Mouse (Mus musculus) adrenal gland, adult 2 months (tissue): ENCODE results near the gene Spred3. TPM values are rescaled to one million over a fixed set of nuclear protein-coding genes. Genes with fewer than 3 reads are reported as not detected.

Source experiments
- DNase-seq: peaks from one replicate; pipeline ENCODE4 v3.0.0; 2021
- polyA plus RNA-seq: library from polyadenylated mRNA; depleted of rRNA; stranded (reverse); fragments of >200 nt; gene quantifications from 2 replicates; pipeline ENCODE4 v1.2.3, GENCODE M21; 2012; rRNA removed
- total RNA-seq, 2 experiments: library from RNA; stranded (reverse); gene quantifications; 2 replicates each; pipeline ENCODE4 v1.2.3; 2021

Spred3 gene
- total and polyA plus RNA-seq, 3 experiments: 5.2 to 14.4 (median 7.4) TPM

GRCm38 (mm10) chr7:29128725-29129124 lies 41.5 kb downstream of the Spred3 start:
- DNase-seq: no peak

GRCm38 (mm10) chr7:29126173-29126915 lies 43.9 kb downstream of the Spred3 start:
- DNase-seq: peak; percentile 71

GRCm38 (mm10) chr7:29124970-29125369 lies 45.2 kb downstream of the Spred3 start, which contains the start of gene Ryr1:
TSS of gene Ryr1 (minus strand) at chr7:29125179.
- DNase-seq: peak; percentile 74

GRCm38 (mm10) chr7:29123531-29124358 lies 46.5 kb downstream of the Spred3 start:
- no peak for DNase-seq

- DNase-seq: no peak
These were observed 47.4 kb downstream of the Spred3 start for GRCm38 (mm10) chr7:29122821-29123220.

- DNase-seq: no peak
These were observed 50.7 kb downstream of the Spred3 start for GRCm38 (mm10) chr7:29119526-29119925.

GRCm38 (mm10) chr7:29118142-29118851 lies 51.9 kb downstream of the Spred3 start:
- no peak for DNase-seq

- DNase-seq: peak; percentile 68
These were observed 60.9 kb downstream of the Spred3 start for GRCm38 (mm10) chr7:29108992-29109955.

Other genes starting within 250 kb of the Spred3 start
- 100 to 1,000 TPM; 247 to 264 TPM for gene Actn4, start 208.1 kb downstream of the Spred3 start, total RNA-seq
- gene Actn4, start 208.1 kb downstream of the Spred3 start, polyA plus RNA-seq: 301 and 316 TPM in 2 replicates
- 100 to 1,000 TPM; 259 to 280 TPM for gene Eif3k, start 188.5 kb downstream of the Spred3 start, total RNA-seq
- gene Eif3k, start 188.5 kb downstream of the Spred3 start, polyA plus RNA-seq: 118 and 138 TPM in 2 replicates
- 1 to 10 TPM in 1 of 2 experiments, under 1 TPM in 1; 0.37 to 1.3 TPM for gene Map4k1, start 188.4 kb downstream of the Spred3 start, total RNA-seq
- 2.2 TPM in 2 replicates for gene Map4k1, start 188.4 kb downstream of the Spred3 start, polyA plus RNA-seq
- under 1 TPM; 0.12 to 0.14 TPM for gene Ryr1, start 45.2 kb downstream of the Spred3 start, total RNA-seq
- gene Ryr1, start 45.2 kb downstream of the Spred3 start, polyA plus RNA-seq: 0.10 TPM in 1 of 2 replicates, not detected in the other
- 1 to 10 TPM; 1.2 to 1.5 TPM for gene Rasgrp4, start 35.6 kb downstream of the Spred3 start, total RNA-seq
- gene Rasgrp4, start 35.6 kb downstream of the Spred3 start, polyA plus RNA-seq: 3.2 and 3.9 TPM in 2 replicates
- 10 to 100 TPM in 1 of 2 experiments, 1 to 10 TPM in 1; 9.7 to 12.1 TPM for gene Fam98c, start 14.2 kb downstream of the Spred3 start, total RNA-seq
- 35.2 and 43.4 TPM in 2 replicates for gene Fam98c, start 14.2 kb downstream of the Spred3 start, polyA plus RNA-seq
- gene Ggn, start 201 bp downstream of the Spred3 start, total RNA-seq: 1 to 10 TPM; 1.1 to 1.7 TPM
- gene Ggn, start 201 bp downstream of the Spred3 start, polyA plus RNA-seq: 3.0 and 3.8 TPM in 2 replicates
- gene Psmd8, start 10.3 kb upstream of the Spred3 start, total RNA-seq: 100 to 1,000 TPM; 194 to 223 TPM
- gene Psmd8, start 10.3 kb upstream of the Spred3 start, polyA plus RNA-seq: 102 and 114 TPM in 2 replicates
- gene Catsperg1, start 43.6 kb upstream of the Spred3 start, total RNA-seq: under 1 TPM; 0.52 to 0.73 TPM
- 0.84 and 1.2 TPM in 2 replicates for gene Catsperg1, start 43.6 kb upstream of the Spred3 start, polyA plus RNA-seq
- 1 to 10 TPM; 1.5 to 1.7 TPM for gene Kcnk6, start 62.1 kb upstream of the Spred3 start, total RNA-seq
- 12.2 and 13.5 TPM in 2 replicates for gene Kcnk6, start 62.1 kb upstream of the Spred3 start, polyA plus RNA-seq
- gene Yif1b, start 67.9 kb upstream of the Spred3 start, total RNA-seq: 10 to 100 TPM; 55.2 to 64.5 TPM
- gene Yif1b, start 67.9 kb upstream of the Spred3 start, polyA plus RNA-seq: 162 and 191 TPM in 2 replicates
- 1 to 10 TPM; 2.3 to 4.2 TPM for gene 2200002D01Rik, start 78.1 kb upstream of the Spred3 start, total RNA-seq
- gene 2200002D01Rik, start 78.1 kb upstream of the Spred3 start, polyA plus RNA-seq: 2.5 TPM in 2 replicates
- gene Spint2, start 111.5 kb upstream of the Spred3 start, total RNA-seq: 10 to 100 TPM; 44.3 to 53.9 TPM
- gene Spint2, start 111.5 kb upstream of the Spred3 start, polyA plus RNA-seq: 61.1 and 90.2 TPM in 2 replicates
- 1 to 10 TPM; 5.5 to 9.8 TPM for gene Ppp1r14a, start 118.9 kb upstream of the Spred3 start, total RNA-seq
- 9.2 and 12.1 TPM in 2 replicates for gene Ppp1r14a, start 118.9 kb upstream of the Spred3 start, polyA plus RNA-seq
- gene Dpf1, start 133.5 kb upstream of the Spred3 start, total RNA-seq: 1 to 10 TPM; 1.5 to 3.3 TPM
- gene Dpf1, start 133.5 kb upstream of the Spred3 start, polyA plus RNA-seq: 2.9 and 3.1 TPM in 2 replicates